Mouse (Mus musculus) heart, adult 2 months (tissue): ENCODE results near the gene Capn11. TPM values are rescaled to one million over a fixed set of nuclear protein-coding genes. Genes with fewer than 3 reads are reported as not detected.

ENCODE experiments used
- DNase-seq, 2 experiments: peaks; one replicate each; pipeline ENCODE4 v3.0.0; 2021
- H3K27ac ChIP-seq: fragments of 200-600 bp; 2 replicates; pipeline ENCODE4 v1.8.1; 2022
- H3K27me3 ChIP-seq: fragments of 200-500 bp; 2 replicates; pipeline ENCODE4 v1.6.1; 2012; ENCODE audit warnings: mild to moderate bottlenecking, low read length, inconsistent platforms, mixed read lengths; ENCODE audit not compliant: control insufficient read depth, insufficient read depth
- H3K36me3 ChIP-seq: fragments of 200-500 bp; 2 replicates; pipeline ENCODE4 v1.6.1; 2012; ENCODE audit warnings: low read length, inconsistent platforms; ENCODE audit not compliant: control insufficient read depth, insufficient read depth
- H3K4me1 ChIP-seq: fragments of 200-500 bp; 2 replicates; pipeline ENCODE4 v1.6.1; 2011; ENCODE audit warnings: low read length; ENCODE audit not compliant: control insufficient read depth, insufficient read depth
- H3K4me3 ChIP-seq: fragments of 200-600 bp; 2 replicates; pipeline ENCODE4 v1.8.1; 2022
- H3K79me2 ChIP-seq: fragments of 200-500 bp; replicated peaks from 2 replicates; pipeline ENCODE4 v1.6.1; 2012; ENCODE audit warnings: mild to moderate bottlenecking, inconsistent platforms, low read length, moderate library complexity, mixed read lengths; ENCODE audit not compliant: control insufficient read depth, insufficient read depth
- H3K9ac ChIP-seq: fragments of 200-500 bp; 2 replicates; pipeline ENCODE4 v1.6.1; 2012; ENCODE audit warnings: low read depth, mild to moderate bottlenecking, control low read depth, inconsistent platforms, low read length, mixed read lengths
- CTCF ChIP-seq: fragments of 200-600 bp; IDR thresholded peaks from 2 replicates; pipeline ENCODE4 v1.8.1; 2022; ENCODE audit warnings: antibody characterized with exemption, mild to moderate bottlenecking, moderate library complexity
- EP300 ChIP-seq: fragments of 200-500 bp; IDR thresholded peaks from 2 replicates; pipeline ENCODE4 v1.6.1; 2011; ENCODE audit warnings: low read depth, low read length, control low read depth; ENCODE audit not compliant: insufficient read depth
- POLR2A ChIP-seq: fragments of 200-500 bp; IDR thresholded peaks from 2 replicates; pipeline ENCODE4 v1.6.1; 2011; ENCODE audit warnings: mild to moderate bottlenecking, low read depth, low read length, control low read depth; ENCODE audit not compliant: insufficient read depth
- WGBS: fragments of 180-500 bp; shearing (Covaris S2); methylation state at CpG from one replicate; pipeline ENCODE4 v1.1.7; 2018; 5-methylcytosine and 5-hydroxymethylcytosine counted together
- intact Hi-C: fragments of 180-260 bp; cut with DNase I; formaldehyde crosslinking; loops from one replicate; pipeline ENCODE4 v1.15.1; 2025
- polyA plus RNA-seq: library from polyadenylated mRNA; depleted of rRNA; stranded (reverse); fragments of >200 nt; gene quantifications from 2 replicates; pipeline ENCODE4 v1.2.3, GENCODE M21; 2012
- total RNA-seq, 2 experiments: library from RNA; stranded (reverse); gene quantifications; 2 replicates each; pipeline ENCODE4 v1.2.3; 2021

Capn11 gene
- total and polyA plus RNA-seq, 3 experiments: 0.59 TPM; not detected in 2

DNA sequence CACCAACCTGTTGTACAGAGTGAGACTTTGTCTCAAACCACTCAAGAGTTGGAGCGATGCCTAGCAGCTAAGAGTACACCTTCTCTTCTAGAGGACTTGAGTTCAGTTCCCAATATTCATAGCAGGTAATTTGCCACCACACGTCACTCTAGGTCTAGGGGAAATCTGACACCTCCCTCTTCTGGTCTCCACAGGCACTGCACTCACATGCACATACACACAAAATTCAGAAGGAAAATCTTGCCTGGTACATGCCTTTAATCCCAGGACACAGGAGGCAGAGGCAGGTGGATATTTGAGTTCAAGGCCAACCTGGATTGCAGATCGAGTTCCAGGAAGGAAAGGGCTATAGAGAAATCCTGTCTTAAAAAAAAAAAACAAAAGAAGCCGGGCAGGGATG is 14.9 kb downstream of the Capn11 start:
- Histone ChIP-seq H3K4me1 (no peaks in the 10 kb centered on the region), H3K27ac (no peak overlapping the region), H3K36me3 (no peaks in the 10 kb centered on the region), H3K79me2 (no peaks in the 10 kb centered on the region), H3K4me3 (no peak overlapping the region), H3K27me3 (no peaks in the 10 kb centered on the region), H3K9ac (no peak overlapping the region)
- no peak for DNase-seq
- WGBS: 90% methylated on average over 4 of the region's 4 CpGs
- peak; percentile 17; the same call in 1 of the 2 replicates for TF ChIP-seq CTCF
- TF ChIP-seq POLR2A: no peak
- intact Hi-C loops: no loop called here

DNA sequence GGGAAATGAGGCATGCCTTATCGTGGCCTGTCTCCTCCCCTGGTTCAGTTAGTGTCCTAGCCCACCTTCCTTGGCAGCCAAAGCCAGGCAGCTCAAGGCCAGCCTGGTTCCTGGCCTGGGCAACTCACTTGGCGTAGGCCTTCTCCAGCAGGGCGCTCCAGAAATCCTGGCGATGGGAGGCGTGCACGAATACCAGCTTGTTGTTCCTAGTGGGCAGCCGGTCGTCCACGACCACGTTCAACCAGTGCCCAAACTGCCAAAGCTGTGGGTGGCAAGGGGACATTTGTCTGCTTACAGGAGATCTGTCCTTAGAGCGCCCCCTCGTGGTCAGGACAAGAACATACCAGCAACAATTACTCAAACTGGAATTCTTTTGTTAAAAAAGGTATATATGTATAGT is 16.4 kb downstream of the Capn11 start:
- Histone ChIP-seq H3K9ac (no peak overlapping the region), H3K4me3 (no peak overlapping the region), H3K27ac (no peak overlapping the region), H3K27me3 (no peaks in the 10 kb centered on the region), H3K79me2 (no peaks in the 10 kb centered on the region), H3K36me3 (no peaks in the 10 kb centered on the region), H3K4me1 (no peaks in the 10 kb centered on the region)
- 17% methylated on average over 12 of the region's 12 CpGs for WGBS
- intact Hi-C loops: loop anchor here (2.0 kb wide), 3 partner anchors 62 to 164 kb away; no protein-coding TSS in a partner anchor
- DNase-seq: peak; percentile 64 to 78
- TF ChIP-seq EP300: 0 out of 2 replicates have a peak, but pooled peaks have one; percentile 29
- peak; percentile 89 for TF ChIP-seq CTCF
- TF ChIP-seq POLR2A: no peak

DNA sequence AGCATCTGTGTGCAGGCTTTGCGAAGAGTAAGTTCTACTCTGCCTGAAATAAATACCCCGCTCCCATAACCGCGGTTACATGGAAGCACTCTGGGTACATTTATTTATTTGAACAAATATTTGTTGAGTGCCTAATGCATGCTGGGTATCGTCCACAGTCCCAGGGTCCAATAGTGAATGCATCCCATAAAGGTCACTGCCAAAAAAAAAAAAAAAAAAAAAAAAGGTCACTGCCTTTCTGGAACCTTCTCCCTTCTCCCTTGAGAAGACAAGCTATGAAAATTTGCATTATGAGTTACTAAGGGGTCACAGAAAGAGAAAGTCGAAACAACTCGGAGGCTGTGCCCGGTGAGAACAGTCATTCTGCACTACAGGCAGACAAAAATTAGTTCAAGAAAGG is 17.1 kb downstream of the Capn11 start:
- intact Hi-C loops: loop anchor here (2.0 kb wide), 3 partner anchors 61 to 163 kb away; no protein-coding TSS in a partner anchor
- Histone ChIP-seq H3K9ac (no peak overlapping the region), H3K79me2 (no peaks in the 10 kb centered on the region), H3K4me3 (no peak overlapping the region), H3K36me3 (no peaks in the 10 kb centered on the region), H3K27ac (no peak overlapping the region), H3K27me3 (no peaks in the 10 kb centered on the region), H3K4me1 (no peaks in the 10 kb centered on the region)
- no peak for DNase-seq
- no peak for TF ChIP-seq EP300
- TF ChIP-seq POLR2A: no peak
- WGBS: 91% methylated on average over 8 of the region's 8 CpGs

DNA sequence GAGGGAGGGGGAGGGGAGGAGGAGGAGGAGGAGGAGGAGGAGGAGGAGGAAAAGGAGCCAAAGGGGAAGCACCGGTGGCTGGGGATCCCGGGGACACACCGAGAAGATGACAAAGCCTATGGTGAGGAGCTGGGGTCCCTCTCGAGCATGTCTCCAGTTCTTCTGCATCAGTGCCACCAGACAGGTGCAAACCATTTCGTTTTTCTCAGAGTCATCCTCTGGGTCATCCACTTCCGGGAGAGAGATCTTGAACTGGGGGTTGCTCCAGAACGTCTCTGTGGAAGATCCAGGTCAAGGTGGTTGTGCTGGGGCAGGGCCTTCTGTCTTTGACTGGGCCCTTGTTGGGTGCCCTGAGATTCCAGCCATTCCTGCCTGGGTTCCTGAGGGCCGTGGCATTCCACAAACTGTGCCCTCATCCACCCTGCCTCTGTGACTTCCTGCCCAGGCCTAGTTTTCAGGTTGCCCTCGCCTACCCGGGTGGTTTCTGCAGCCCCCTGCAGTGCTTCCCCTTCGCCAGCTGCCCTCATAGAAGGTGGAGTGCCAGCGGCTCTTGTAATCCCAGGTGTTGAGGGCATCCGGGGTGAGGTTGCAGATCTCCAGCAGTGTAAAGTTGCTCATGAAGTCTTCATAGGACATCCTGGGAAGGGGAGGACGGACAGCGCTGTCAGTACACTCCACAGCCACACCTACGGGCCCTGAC is 20.4 kb downstream of the Capn11 start:
- Histone ChIP-seq H3K27me3 (no peaks in the 10 kb centered on the region), H3K9ac (no peak overlapping the region), H3K4me3 (no peak overlapping the region), H3K27ac (no peak overlapping the region), H3K79me2 (no peaks in the 10 kb centered on the region), H3K4me1 (no peaks in the 10 kb centered on the region), H3K36me3 (no peaks in the 10 kb centered on the region)
- no peak for DNase-seq
- intact Hi-C loops: no loop called here
- TF ChIP-seq POLR2A (no peak), CTCF (no peak), EP300 (no peak)
- 77% methylated on average over 16 of the region's 16 CpGs for WGBS

DNA sequence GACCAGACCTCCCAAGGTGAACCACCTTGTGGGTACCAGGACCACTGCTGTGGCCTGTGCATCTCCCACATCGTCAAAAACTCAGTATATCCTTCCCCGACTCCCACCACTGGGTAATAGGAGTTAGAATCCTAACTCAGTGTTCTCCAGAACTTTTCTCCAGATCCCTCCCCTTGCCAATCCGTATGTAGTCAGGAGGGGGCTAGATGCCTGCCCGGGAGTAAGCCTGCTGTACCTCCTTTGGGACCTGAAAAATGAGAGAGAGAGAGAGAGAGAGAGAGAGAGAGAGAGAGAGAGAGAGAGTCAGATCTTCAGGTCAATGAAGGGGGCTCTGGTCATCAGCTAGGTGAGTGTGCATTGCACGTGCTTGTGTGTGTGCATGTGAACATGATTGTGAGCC is 25.1 kb downstream of the Capn11 start:
- Histone ChIP-seq H3K27me3 (no peaks in the 10 kb centered on the region), H3K79me2 (no peaks in the 10 kb centered on the region), H3K9ac (no peak overlapping the region), H3K27ac (no peak overlapping the region), H3K4me1 (peaks cover 8% of the 10 kb centered on the region), H3K36me3 (no peaks in the 10 kb centered on the region), H3K4me3 (no peak overlapping the region)
- DNase-seq: no peak
- intact Hi-C loops: no loop called here
- WGBS: 75% methylated on average over 5 of the region's 5 CpGs
- TF ChIP-seq POLR2A: no peak
- TF ChIP-seq CTCF: no peak
- TF ChIP-seq EP300: no peak

DNA sequence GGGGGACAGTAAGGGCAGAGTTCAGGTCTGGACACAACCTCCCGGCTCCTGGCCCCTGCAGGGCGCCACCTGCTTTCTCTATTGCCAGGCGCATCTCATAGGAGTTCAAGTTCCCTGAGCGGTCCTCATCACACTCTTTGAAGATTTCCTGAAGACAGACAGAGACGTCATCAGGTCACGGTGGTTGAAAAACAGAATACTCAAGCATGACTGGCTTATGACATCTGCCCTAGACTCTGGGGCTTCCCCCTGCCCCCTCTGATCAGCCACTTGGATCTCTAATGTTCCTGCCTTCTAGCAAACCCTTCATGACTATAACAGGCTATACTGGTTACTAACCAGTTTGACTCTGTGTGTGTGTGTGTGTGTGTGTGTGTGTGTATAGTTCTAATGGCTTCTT is 27.2 kb downstream of the Capn11 start:
- Histone ChIP-seq H3K79me2 (no peaks in the 10 kb centered on the region), H3K36me3 (no peaks in the 10 kb centered on the region), H3K4me1 (peaks cover 9% of the 10 kb centered on the region), H3K27ac (no peak overlapping the region), H3K9ac (no peak overlapping the region), H3K4me3 (no peak overlapping the region), H3K27me3 (no peaks in the 10 kb centered on the region)
- intact Hi-C loops: no loop called here
- DNase-seq: no peak
- WGBS: 76% methylated on average over 6 of the region's 6 CpGs
- TF ChIP-seq CTCF (no peak), EP300 (no peak), POLR2A (no peak)
